Mouse (Mus musculus): ENCODE results near the gene Fam25c.

GRCm38 (mm10) chr14:34331886-34332285 is 23.3 kb downstream of the Fam25c start:
- TF ChIP-seq CTCF (IDR thresholded peaks at IDR 0.05; ENCODE audit: control insufficient read depth, insufficient read depth, insufficient read length): no peak
- TF ChIP-seq MYOD1 (IDR thresholded peaks at IDR 0.05; ENCODE audit: control insufficient read depth, insufficient read length, low read depth): no peak
- no peak for TF ChIP-seq MYOG (IDR thresholded peaks at IDR 0.05; ENCODE audit: control insufficient read depth, extremely low read depth, insufficient read length)
- TF ChIP-seq FOSL1 (IDR thresholded peaks at IDR 0.05; ENCODE audit: insufficient read depth, low read length, poor library complexity, severe bottlenecking): no peak
- TF ChIP-seq USF1 (IDR thresholded peaks at IDR 0.05; ENCODE audit: low read depth): no peak
- TF ChIP-seq CEBPB (IDR thresholded peaks at IDR 0.05; ENCODE audit: low read depth): no peak
- TF ChIP-seq MAX (IDR thresholded peaks at IDR 0.05): no peak

All from C2C12 (cell line).